Mouse (Mus musculus): ENCODE measurements around the gene Sstr1. TPM values are rescaled to one million over a fixed set of nuclear protein-coding genes. Genes with fewer than 3 reads are reported as not detected.
A peak's percentile ranks its signal among the peaks of the same experiment; 100 is the strongest.

Gene Sstr1
- total RNA-seq (2021) = 10 to 100 TPM; 26.8 to 30.7 TPM
- long read RNA-seq, experiment 1, partial matches to known transcripts = 0 of 5 reads
- long read RNA-seq, experiment 1, other reads (novel, unspliced or antisense) = 5 of 5 reads
- long read RNA-seq, experiment 2, partial matches to known transcripts = 0 of 4 reads
- long read RNA-seq, experiment 2, other reads (novel, unspliced or antisense) = 4 of 4 reads

DNA sequence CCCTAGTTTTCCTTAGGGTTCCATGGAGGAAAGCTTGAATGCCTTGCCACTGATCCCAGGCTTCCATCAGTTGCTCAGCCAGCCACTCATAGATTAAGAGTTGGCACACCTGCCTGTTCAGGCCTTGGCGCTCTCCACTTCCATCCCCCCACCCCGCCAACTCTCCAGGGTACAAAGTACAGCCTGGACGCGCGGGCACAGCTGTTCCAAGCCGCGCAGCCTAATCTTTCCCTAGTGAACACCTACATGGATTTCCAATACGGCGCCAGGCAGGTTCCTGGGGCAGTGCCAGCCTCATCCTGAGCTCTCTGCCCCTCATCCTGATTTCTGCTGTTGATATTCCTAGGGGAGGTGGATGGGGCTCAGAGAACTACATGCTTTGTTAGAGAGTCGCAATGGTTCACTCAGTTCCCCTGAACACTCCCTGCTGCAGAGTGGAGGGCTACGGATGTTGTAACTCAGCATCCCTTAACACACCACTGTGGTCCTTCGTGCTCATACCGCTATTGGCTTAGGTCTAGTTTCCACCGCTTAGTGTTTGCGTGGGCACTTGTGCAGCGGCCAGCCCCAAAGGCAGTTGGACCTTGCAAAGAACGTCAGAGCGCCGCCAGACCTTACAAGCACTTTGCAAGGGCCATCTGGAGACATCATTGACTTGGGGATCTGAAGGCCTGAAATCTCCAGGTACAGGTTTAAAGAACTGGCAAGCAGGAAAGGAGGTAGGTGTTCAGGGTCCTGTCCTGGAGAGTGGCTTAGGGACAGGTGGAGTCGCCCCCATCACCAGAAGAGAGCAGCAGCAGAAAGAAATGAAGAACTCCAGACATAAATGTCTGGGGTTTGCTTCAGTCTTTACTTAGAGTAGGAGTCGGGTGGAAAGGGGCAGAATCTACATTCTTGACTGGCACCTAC, at the start of gene Sstr1:
Sstr1 (plus strand) TSS at position 610 of the 909 bp plus-strand sequence.
- DNase-seq (ENCODE audit: low spot score in 2 of 2) = peak; percentile 22 to 40

DNA sequence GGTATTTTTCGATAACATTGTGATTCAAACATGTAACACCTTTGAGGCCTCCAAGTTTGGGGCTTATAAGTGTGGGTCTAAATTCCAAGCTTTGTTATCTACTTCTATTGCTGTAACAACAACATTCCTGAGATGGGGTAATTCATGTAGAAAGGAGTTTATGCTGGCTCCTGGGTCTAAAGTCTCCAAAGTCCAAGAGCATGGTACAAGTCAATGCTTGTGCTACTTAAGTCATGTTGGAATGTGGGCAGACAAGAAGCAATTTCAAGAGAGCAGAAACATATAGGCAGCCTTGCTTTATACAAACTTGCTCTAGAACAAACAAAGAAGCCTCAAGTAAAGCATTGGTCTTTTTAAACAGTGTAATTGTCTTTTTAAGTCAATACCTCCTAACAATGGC, 12.8 kb upstream of the Sstr1 start:
- no peak for DNase-seq (ENCODE audit: low spot score in 2 of 2)

DNA sequence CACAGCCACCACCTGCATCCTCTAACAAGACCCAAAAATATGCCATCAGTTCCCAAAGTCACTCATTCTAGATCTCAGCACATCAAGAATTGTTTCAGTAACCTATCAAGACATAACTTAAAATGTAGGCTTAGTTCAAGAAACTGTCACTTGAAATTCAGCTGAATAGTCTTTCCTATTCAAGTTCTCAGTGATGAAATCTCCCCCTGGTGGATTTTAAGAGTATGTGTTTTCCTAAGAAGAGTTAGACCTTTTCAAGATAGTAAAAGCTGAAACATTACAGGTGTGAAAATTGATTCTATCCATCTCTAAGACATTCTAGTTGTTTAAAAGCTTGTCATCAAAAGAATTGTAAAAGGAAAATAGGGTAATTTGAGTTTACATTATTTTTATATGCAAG, 10.4 kb upstream of the Sstr1 start:
- no peak for DNase-seq (ENCODE audit: low spot score in 2 of 2)

- no peak for DNase-seq (ENCODE audit: low spot score in 2 of 2)
Measured at GRCm38 (mm10) chr12:58207956-58208355, 3.6 kb upstream of the Sstr1 start.

GRCm38 (mm10) chr12:58212261-58212923, 820 bp downstream of the Sstr1 start:
- DNase-seq (ENCODE audit: low spot score in 2 of 2) = peak; percentile 15 to 60

DNA sequence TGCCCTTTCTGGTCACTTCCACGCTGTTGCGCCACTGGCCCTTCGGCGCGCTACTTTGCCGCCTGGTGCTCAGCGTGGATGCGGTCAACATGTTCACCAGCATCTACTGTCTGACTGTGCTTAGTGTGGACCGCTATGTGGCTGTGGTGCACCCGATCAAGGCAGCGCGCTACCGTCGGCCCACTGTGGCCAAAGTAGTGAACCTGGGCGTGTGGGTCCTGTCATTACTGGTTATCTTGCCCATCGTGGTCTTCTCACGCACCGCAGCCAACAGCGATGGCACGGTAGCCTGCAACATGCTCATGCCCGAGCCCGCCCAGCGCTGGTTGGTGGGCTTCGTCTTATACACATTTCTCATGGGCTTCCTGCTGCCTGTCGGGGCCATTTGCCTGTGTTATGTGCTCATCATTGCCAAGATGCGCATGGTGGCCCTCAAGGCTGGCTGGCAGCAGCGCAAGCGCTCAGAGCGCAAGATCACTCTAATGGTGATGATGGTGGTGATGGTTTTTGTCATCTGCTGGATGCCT, 1.4 kb downstream of the Sstr1 start:
- peak; percentile 13 to 34 for DNase-seq (ENCODE audit: low spot score in 2 of 2)

- peak; percentile 25 to 34 for DNase-seq (ENCODE audit: low spot score in 2 of 2)
Measured at GRCm38 (mm10) chr12:58213451-58214288, 2.1 kb downstream of the Sstr1 start.

- DNase-seq (ENCODE audit: low spot score in 2 of 2) = peak in 1 of 2 experiments; percentile 9
Measured at GRCm38 (mm10) chr12:58214289-58215136, 2.9 kb downstream of the Sstr1 start.

DNA sequence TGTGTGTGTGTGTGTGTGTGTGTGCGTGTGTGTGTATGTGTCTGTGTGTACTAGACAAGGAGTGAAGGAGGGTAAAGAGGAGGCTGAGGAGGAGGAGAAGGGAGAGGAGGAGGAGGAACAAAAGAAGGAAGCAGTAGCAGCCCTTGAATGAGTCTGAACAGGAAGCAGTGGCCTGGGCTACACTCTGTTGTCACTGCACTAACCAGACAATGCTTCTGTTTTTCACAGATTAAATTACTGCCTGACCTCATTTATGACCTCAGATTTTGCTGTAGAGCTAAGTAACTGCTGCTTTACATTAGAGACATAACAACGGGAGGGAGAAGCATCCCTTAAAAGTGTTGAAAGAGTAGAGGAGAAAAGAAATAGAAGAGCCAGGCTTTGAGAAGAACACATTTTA, 4.6 kb downstream of the Sstr1 start:
- DNase-seq (ENCODE audit: low spot score in 2 of 2) = no peak

GRCm38 (mm10) chr12:58219078-58219477, 7.5 kb downstream of the Sstr1 start:
- DNase-seq (ENCODE audit: low spot score in 2 of 2) = no peak

GRCm38 (mm10) chr12:58225644-58226043, 14.1 kb downstream of the Sstr1 start:
- no peak for DNase-seq (ENCODE audit: low spot score in 2 of 2)

DNA sequence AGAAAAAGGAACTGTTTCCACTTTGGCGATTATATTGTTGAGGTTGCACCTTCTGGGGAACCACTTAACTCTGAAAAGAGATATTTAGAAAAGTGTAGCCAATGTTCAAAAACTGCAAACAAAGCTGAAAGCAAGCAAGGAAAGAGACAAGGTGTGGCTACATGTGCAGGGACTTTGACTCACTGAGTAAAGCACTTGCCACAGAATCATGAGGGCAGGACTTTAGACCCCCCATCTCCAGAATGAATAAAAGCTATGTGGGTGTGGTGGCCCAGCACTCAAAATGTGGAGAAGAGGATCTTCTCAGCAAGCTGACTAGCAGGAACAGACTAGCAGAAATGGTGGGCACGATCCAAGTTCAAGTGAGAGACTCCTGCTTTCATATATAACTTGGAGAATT, 20.9 kb downstream of the Sstr1 start:
- no peak for DNase-seq (ENCODE audit: low spot score in 2 of 2)

- DNase-seq (ENCODE audit: low spot score in 2 of 2) = no peak
Measured at GRCm38 (mm10) chr12:58251901-58252300, 40.3 kb downstream of the Sstr1 start.

Other genes with a start within 250 kb of the Sstr1 start
- 1 to 10 TPM; 2.6 to 3.0 TPM for gene Clec14a, start 57.5 kb downstream of the Sstr1 start, total RNA-seq (2021)

All from left cerebral cortex, adult 18-20 months (tissue).